Comparison of ENCODE assay signal across 9 mouse cellular contexts in genomic region chr16:10844319-10844670, GRCm38 (mm10). TPM values are rescaled to one million over a fixed set of nuclear protein-coding genes. Genes with fewer than 3 reads are reported as not detected.
DNase-seq lines count a peak whose midpoint lies in the region; ATAC-seq and TF ChIP-seq lines count a peak whose summit lies in the region.
"Had no signal": no experiment of that assay in that cellular context is flagged by ENCODE, and none has a peak within 500 bp of the region (broad histone marks: within the 10 kb centered on the region; RNA-seq: fewer than 3 reads in every experiment).

No protein-coding gene starts in this region.

- DNase-seq in heart, adult 11 months = no peak
- peak; percentile 32 for DNase-seq in thymus, postnatal 25 days
- DNase-seq in thymus, postnatal 36 days = no peak
- DNase-seq in stomach, postnatal 0 days (ENCODE audit: low spot score) = no peak
- DNase-seq in gastrocnemius, postnatal 25 days = no peak
- no peak for DNase-seq in lung, postnatal 14 days

- TF ChIP-seq CTCF in stomach, postnatal 0 days (IDR thresholded peaks at IDR 0.05; ENCODE audit: low read depth) = no peak

- no peaks in the 10 kb centered on the region for H3K9me3 ChIP-seq in heart, embryonic 15.5 days (replicated peaks)
- no peaks in the 10 kb centered on the region for H3K9me3 ChIP-seq in limb, embryonic 12.5 days
- H3K9me3 ChIP-seq in stomach, postnatal 0 days (ENCODE audit: control insufficient read depth, low read length) = no peaks in the 10 kb centered on the region

- H3K36me3 ChIP-seq in heart, embryonic 15.5 days = no peaks in the 10 kb centered on the region
- H3K36me3 ChIP-seq in limb, embryonic 12.5 days = peaks cover 14% of the 10 kb centered on the region; the same call in 1 of the 2 replicates
- no peaks in the 10 kb centered on the region for H3K36me3 ChIP-seq in stomach, postnatal 0 days (ENCODE audit: control insufficient read depth, insufficient read depth, low read length)

- TF ChIP-seq EP300 in stomach, postnatal 0 days (optimal IDR thresholded peaks at IDR 0.05) = no peak

- H3K9ac ChIP-seq in heart, embryonic 15.5 days = no peak overlapping the region
- peak overlapping the region; percentile 37; the same call in 1 of the 2 replicates for H3K9ac ChIP-seq in limb, embryonic 12.5 days (replicated peaks)
- no peak overlapping the region for H3K9ac ChIP-seq in stomach, postnatal 0 days (ENCODE audit: low read length)

- H3K27ac ChIP-seq in heart, embryonic 15.5 days = peak overlapping the region; percentile 73
- H3K27ac ChIP-seq in limb, embryonic 12.5 days = peak overlapping the region; percentile 76
- H3K27ac ChIP-seq in stomach, postnatal 0 days (replicated peaks) = no peak overlapping the region

- peaks cover 35% of the 10 kb centered on the region for H3K4me1 ChIP-seq in heart, embryonic 15.5 days (replicated peaks)
- peaks cover 39% of the 10 kb centered on the region for H3K4me1 ChIP-seq in limb, embryonic 12.5 days (replicated peaks)
- peaks cover 5% of the 10 kb centered on the region; the same call in 1 of the 2 replicates for H3K4me1 ChIP-seq in stomach, postnatal 0 days (replicated peaks; ENCODE audit: control insufficient read depth, insufficient read depth)

- H3K27me3 ChIP-seq in heart, embryonic 15.5 days = no peaks in the 10 kb centered on the region
- H3K27me3 ChIP-seq in limb, embryonic 12.5 days = no peaks in the 10 kb centered on the region
- H3K27me3 ChIP-seq in stomach, postnatal 0 days (ENCODE audit: control insufficient read depth, insufficient read depth, low read length) = no peaks in the 10 kb centered on the region

- no peak for ATAC-seq in heart, embryonic 15.5 days (replicated peaks; ENCODE audit: insufficient number of reproducible peaks, insufficient read depth, low FRiP score, low read depth)
- ATAC-seq in limb, embryonic 12.5 days (ENCODE audit: insufficient number of reproducible peaks, insufficient read depth, low FRiP score, low TSS enrichment, low read depth) = no peak
- ATAC-seq in stomach, postnatal 0 days (ENCODE audit: low FRiP score, low TSS enrichment) = no peak

- H3K4me3 ChIP-seq in heart, embryonic 15.5 days = peak overlapping the region; percentile 42
- H3K4me3 ChIP-seq in limb, embryonic 12.5 days (replicated peaks) = peak overlapping the region; percentile 22; the same call in 1 of the 2 replicates
- H3K4me3 ChIP-seq in stomach, postnatal 0 days (ENCODE audit: low read depth, low read length) = peak overlapping the region; percentile 31; the same call in 1 of the 2 replicates

- H3K4me2 ChIP-seq in heart, embryonic 15.5 days = peak overlapping the region; percentile 63
- H3K4me2 ChIP-seq in limb, embryonic 12.5 days = peak overlapping the region; percentile 52
- H3K4me2 ChIP-seq in stomach, postnatal 0 days (replicated peaks; ENCODE audit: low read depth) = peak overlapping the region; percentile 46

- WGBS in heart, embryonic 15.5 days = 39% methylated on average over 6 of the region's 6 CpGs
- WGBS in limb, embryonic 12.5 days = 57% methylated on average over 6 of the region's 6 CpGs
- 34% methylated on average over 6 of the region's 6 CpGs for WGBS in stomach, postnatal 0 days

RNA-seq across cellular contexts. Expression of gene Rmi2, which starts 9.4 kb away (rescaled TPM):
- 2.1 and 3.5 TPM in 2 replicates for polyA plus RNA-seq in heart, embryonic 15.5 days (2015; fragmentation: Nextera tagmentation; extraction: Ambion mirVana)
- polyA plus RNA-seq in limb, embryonic 12.5 days (2016; fragmentation: Nextera tagmentation; extraction: Ambion mirVana) = 5.1 and 5.6 TPM in 2 replicates
- 0.76 and 1.1 TPM in 2 replicates for polyA plus RNA-seq in stomach, postnatal 0 days (2015; fragmentation: Nextera tagmentation; extraction: Ambion mirVana)
- total RNA-seq in gastrocnemius, postnatal 25 days (2021) = 1 to 10 TPM; 2.8 to 3.5 TPM

RNA-seq across cellular contexts. Expression of gene Gm11172, which starts 31.6 kb away (rescaled TPM):
- not detected in 2 replicates for polyA plus RNA-seq in heart, embryonic 15.5 days (2015; fragmentation: Nextera tagmentation; extraction: Ambion mirVana)
- not detected in 2 replicates for polyA plus RNA-seq in limb, embryonic 12.5 days (2016; fragmentation: Nextera tagmentation; extraction: Ambion mirVana)
- not detected in 2 replicates for polyA plus RNA-seq in stomach, postnatal 0 days (2015; fragmentation: Nextera tagmentation; extraction: Ambion mirVana)
- total RNA-seq in gastrocnemius, postnatal 25 days (2021) = not detected
- total RNA-seq: left cerebral cortex, adult 18-20 months had no signal

RNA-seq across cellular contexts. Expression of gene Prm1, which starts 38.7 kb away (rescaled TPM):
- 0.30 TPM in 1 of 2 replicates, not detected in the other for polyA plus RNA-seq in heart, embryonic 15.5 days (2015; fragmentation: Nextera tagmentation; extraction: Ambion mirVana)
- polyA plus RNA-seq in limb, embryonic 12.5 days (2016; fragmentation: Nextera tagmentation; extraction: Ambion mirVana) = 0.51 TPM in 1 of 2 replicates, not detected in the other
- polyA plus RNA-seq in stomach, postnatal 0 days (2015; fragmentation: Nextera tagmentation; extraction: Ambion mirVana) = 0.23 TPM in 1 of 2 replicates, not detected in the other
- not detected for total RNA-seq in gastrocnemius, postnatal 25 days (2021)
- total RNA-seq: left cerebral cortex, adult 18-20 months had no signal

RNA-seq across cellular contexts. Expression of gene Prm2, which starts 48.4 kb away (rescaled TPM):
- not detected in 2 replicates for polyA plus RNA-seq in heart, embryonic 15.5 days (2015; fragmentation: Nextera tagmentation; extraction: Ambion mirVana)
- polyA plus RNA-seq in limb, embryonic 12.5 days (2016; fragmentation: Nextera tagmentation; extraction: Ambion mirVana) = not detected in 2 replicates
- polyA plus RNA-seq in stomach, postnatal 0 days (2015; fragmentation: Nextera tagmentation; extraction: Ambion mirVana) = not detected in 2 replicates
- total RNA-seq in gastrocnemius, postnatal 25 days (2021) = not detected
- total RNA-seq: left cerebral cortex, adult 18-20 months had no signal

RNA-seq across cellular contexts. Expression of gene Prm3, which starts 53.6 kb away (rescaled TPM):
- polyA plus RNA-seq in heart, embryonic 15.5 days (2015; fragmentation: Nextera tagmentation; extraction: Ambion mirVana) = not detected in 2 replicates
- polyA plus RNA-seq in limb, embryonic 12.5 days (2016; fragmentation: Nextera tagmentation; extraction: Ambion mirVana) = not detected in 2 replicates
- polyA plus RNA-seq in stomach, postnatal 0 days (2015; fragmentation: Nextera tagmentation; extraction: Ambion mirVana) = not detected in 2 replicates
- total RNA-seq in gastrocnemius, postnatal 25 days (2021) = not detected
- total RNA-seq: left cerebral cortex, adult 18-20 months had no signal
